Mouse (Mus musculus) midbrain, embryonic 14.5 days (tissue): ENCODE measurements around the gene Prkar1a. TPM values are rescaled to one million over a fixed set of nuclear protein-coding genes. Genes with fewer than 3 reads are reported as not detected.

Experiments
- ATAC-seq: fragments of 200-750 bp; cut with Nextera tagmentation; 2 replicates; pipeline ENCODE4 v1.8.0; 2017; ENCODE audit warnings: moderate number of reproducible peaks, moderate library complexity; ENCODE audit not compliant: low FRiP score, low TSS enrichment
- DNase-seq: peaks from one replicate; pipeline ENCODE4 v3.0.0-alpha.2; 2015
- H3K27ac ChIP-seq: fragments of 300-500 bp; sonication (generic); replicated peaks from 2 replicates; pipeline ENCODE4 v1.5.1; 2014; ENCODE audit warnings: mild to moderate bottlenecking, low read depth, low read length, moderate library complexity
- H3K27me3 ChIP-seq: fragments of 300-500 bp; sonication (generic); 2 replicates; pipeline ENCODE4 v1.6.1; 2014; ENCODE audit warnings: low read length, control low read depth, mixed read lengths; ENCODE audit not compliant: control insufficient read depth, insufficient read depth
- H3K36me3 ChIP-seq: fragments of 300-500 bp; sonication (generic); 2 replicates; pipeline ENCODE4 v1.6.1; 2014; ENCODE audit warnings: low read length, control low read depth; ENCODE audit not compliant: control insufficient read depth, insufficient read depth
- H3K4me1 ChIP-seq: fragments of 300-500 bp; sonication (generic); 2 replicates; pipeline ENCODE4 v1.6.1; 2014; ENCODE audit warnings: mild to moderate bottlenecking, antibody characterized with exemption, low read length, control low read depth; ENCODE audit not compliant: control insufficient read depth, insufficient read depth
- H3K4me2 ChIP-seq: fragments of 300-500 bp; sonication (generic); 2 replicates; pipeline ENCODE4 v1.6.1; 2014; ENCODE audit warnings: mild to moderate bottlenecking, low read length, moderate library complexity
- H3K4me3 ChIP-seq: fragments of 300-500 bp; sonication (generic); replicated peaks from 2 replicates; pipeline ENCODE4 v1.5.1; 2014; ENCODE audit warnings: low read depth, low read length
- H3K9ac ChIP-seq: fragments of 300-500 bp; sonication (generic); replicated peaks from 2 replicates; pipeline ENCODE4 v1.6.1; 2014; ENCODE audit warnings: mild to moderate bottlenecking, low read length, moderate library complexity
- H3K9me3 ChIP-seq: fragments of 300-500 bp; sonication (generic); 2 replicates; pipeline ENCODE4 v1.6.1; 2016; ENCODE audit warnings: low read length, control low read depth, mixed read lengths; ENCODE audit not compliant: control insufficient read depth
- WGBS: fragments of 180-500 bp; shearing (Covaris S2); extraction: QIAGEN DNeasy Blood & Tissue Kit; methylation state at CpG from one replicate; pipeline ENCODE4 v1.1.7; 2014; 5-methylcytosine and 5-hydroxymethylcytosine counted together
- polyA plus RNA-seq: library from polyadenylated mRNA; unstranded; fragments of >200 nt; fragmentation: Nextera tagmentation; extraction: Ambion mirVana; gene quantifications from 2 replicates; pipeline ENCODE4 v1.2.1, GENCODE M21; 2014

Gene Prkar1a
- polyA plus RNA-seq, 1 experiment from 2014 or later = 582 TPM

DNA sequence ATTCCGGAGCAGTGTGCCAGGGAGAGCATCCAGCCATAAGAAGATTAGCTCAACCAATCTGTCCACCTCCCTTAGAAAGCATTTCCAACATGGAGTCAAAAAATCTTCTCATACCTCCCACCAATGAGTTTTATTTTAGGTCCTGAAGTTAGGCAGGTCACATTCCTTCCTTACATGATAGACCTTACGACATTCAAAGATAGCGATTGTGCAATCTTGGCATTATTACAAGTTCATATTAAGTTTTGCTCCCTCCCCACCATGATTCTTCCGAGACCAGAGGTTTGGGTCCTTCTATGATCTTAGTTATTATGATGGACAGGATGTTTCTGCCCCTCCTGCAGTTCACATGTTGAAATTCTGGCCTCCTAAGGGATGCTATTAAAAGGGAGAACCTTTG is 40.3 kb downstream of the Prkar1a start:
- no peak overlapping the region for H3K4me3 ChIP-seq
- no peaks in the 10 kb centered on the region for H3K4me1 ChIP-seq
- 89% methylated on average over 4 of the region's 4 CpGs for WGBS
- H3K27ac ChIP-seq = no peak overlapping the region
- H3K9me3 ChIP-seq = no peaks in the 10 kb centered on the region
- no peak for DNase-seq
- H3K9ac ChIP-seq = no peak overlapping the region
- H3K36me3 ChIP-seq = no peaks in the 10 kb centered on the region
- ATAC-seq = no peak
- H3K27me3 ChIP-seq = no peaks in the 10 kb centered on the region
- no peak overlapping the region for H3K4me2 ChIP-seq

DNA sequence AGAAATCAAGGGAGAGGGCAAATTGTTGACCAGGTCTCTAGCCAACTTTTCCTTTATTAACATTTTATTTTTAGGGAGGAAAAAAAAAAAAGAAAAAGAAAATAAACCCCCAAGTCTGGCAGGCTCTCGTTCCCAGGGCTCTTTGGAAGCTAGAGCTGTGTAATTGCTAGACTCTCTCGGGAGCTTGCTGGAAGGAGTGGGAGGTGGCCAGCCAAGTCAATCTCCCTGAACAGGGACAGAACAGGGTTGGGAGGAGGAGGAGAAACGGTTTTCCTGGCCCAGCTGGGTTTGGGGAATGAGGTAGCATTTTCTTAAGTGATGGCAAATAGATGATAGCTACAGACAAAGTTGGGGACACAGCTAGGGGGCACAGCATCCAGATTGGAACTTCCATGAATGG is 43.5 kb downstream of the Prkar1a start:
- no peak overlapping the region for H3K4me3 ChIP-seq
- no peaks in the 10 kb centered on the region for H3K4me1 ChIP-seq
- H3K27me3 ChIP-seq = no peaks in the 10 kb centered on the region
- DNase-seq (no peak), ATAC-seq (no peak)
- no peak overlapping the region for H3K27ac ChIP-seq
- no peaks in the 10 kb centered on the region for H3K9me3 ChIP-seq
- 27% methylated on average over 3 of the region's 3 CpGs for WGBS
- no peaks in the 10 kb centered on the region for H3K36me3 ChIP-seq
- H3K9ac ChIP-seq = no peak overlapping the region
- H3K4me2 ChIP-seq = no peak overlapping the region

DNA sequence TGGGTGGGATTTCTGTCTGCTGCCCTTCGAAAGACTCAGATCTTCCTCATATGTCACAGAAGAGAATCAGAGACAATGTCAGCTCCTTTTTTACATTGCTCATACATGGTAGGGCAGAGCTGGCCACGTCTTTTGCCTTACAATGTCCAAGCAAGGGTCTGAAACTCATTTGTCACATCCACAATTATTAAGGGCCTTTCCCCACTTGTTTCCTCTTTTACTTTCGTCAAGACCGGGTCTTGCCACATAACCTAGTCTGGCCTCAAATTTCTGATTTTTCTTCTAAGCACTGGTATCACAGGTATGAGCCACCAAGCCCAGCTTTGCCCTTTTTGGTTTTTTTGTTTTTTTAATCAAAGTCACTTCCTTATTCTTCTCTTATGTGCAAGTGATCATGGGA is 47.3 kb downstream of the Prkar1a start:
- no peaks in the 10 kb centered on the region for H3K4me1 ChIP-seq
- no peak overlapping the region for H3K4me2 ChIP-seq
- H3K9ac ChIP-seq = no peak overlapping the region
- H3K36me3 ChIP-seq = no peaks in the 10 kb centered on the region
- 88% methylated on average over 4 of the region's 4 CpGs for WGBS
- H3K27me3 ChIP-seq = no peaks in the 10 kb centered on the region
- H3K27ac ChIP-seq = no peak overlapping the region
- no peaks in the 10 kb centered on the region for H3K9me3 ChIP-seq
- no peak overlapping the region for H3K4me3 ChIP-seq
- DNase-seq (no peak), ATAC-seq (no peak)

DNA sequence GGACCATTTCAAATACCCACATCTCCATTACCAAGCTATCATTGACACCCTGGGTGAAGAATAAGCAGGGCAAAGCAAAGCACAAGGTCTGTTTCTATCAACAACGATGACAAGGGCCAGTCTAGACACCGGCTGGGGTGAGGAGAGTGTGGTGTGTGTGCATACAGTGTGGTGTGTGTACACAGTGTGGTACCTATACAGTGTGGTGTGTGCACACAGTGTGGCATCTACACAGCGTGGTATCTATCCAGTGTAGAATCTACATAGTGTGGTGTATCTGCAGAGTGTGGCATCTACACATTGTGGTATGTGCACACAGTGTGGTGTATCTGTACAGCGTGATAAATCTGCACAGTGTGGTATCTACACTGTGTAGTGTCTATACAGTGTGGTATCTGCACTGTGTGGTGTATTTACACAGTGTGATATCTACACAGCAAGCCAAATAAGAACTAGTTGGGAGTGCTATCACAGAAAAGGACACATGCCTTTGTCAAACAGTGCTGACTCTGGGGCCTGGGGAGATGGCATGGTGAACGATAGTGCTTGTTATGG is 48.0 kb downstream of the Prkar1a start:
- Histone ChIP-seq H3K36me3 (no peaks in the 10 kb centered on the region), H3K4me2 (no peak overlapping the region), H3K4me1 (no peaks in the 10 kb centered on the region), H3K4me3 (no peak overlapping the region), H3K27ac (no peak overlapping the region), H3K27me3 (no peaks in the 10 kb centered on the region), H3K9ac (no peak overlapping the region), H3K9me3 (no peaks in the 10 kb centered on the region)
- ATAC-seq (no peak), DNase-seq (no peak)
- WGBS = 90% methylated on average over 5 of the region's 5 CpGs

DNA sequence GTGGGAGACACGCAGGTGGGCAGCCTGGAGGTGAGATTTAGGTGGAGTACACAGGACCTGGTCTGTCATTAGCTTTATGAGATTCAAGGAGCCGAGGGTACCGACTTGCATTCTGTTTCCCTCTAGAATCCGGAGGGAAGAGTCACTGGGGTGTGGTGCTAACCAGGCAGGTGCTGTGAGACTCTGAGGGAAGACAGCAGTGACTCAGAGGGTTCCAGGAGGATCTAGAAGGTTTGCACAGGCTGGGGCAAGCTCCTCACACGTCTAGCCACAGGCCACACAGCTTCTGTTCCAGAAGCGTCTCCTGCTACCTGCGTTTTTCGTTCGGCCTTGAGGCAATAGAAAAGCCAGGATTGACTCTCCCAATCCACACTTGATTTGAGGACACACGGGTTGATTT is 49.5 kb downstream of the Prkar1a start:
- Histone ChIP-seq H3K4me1 (no peaks in the 10 kb centered on the region), H3K27me3 (no peaks in the 10 kb centered on the region), H3K4me2 (no peak overlapping the region), H3K36me3 (no peaks in the 10 kb centered on the region), H3K27ac (no peak overlapping the region), H3K4me3 (no peak overlapping the region), H3K9me3 (no peaks in the 10 kb centered on the region), H3K9ac (no peak overlapping the region)
- DNase-seq = no peak
- 90% methylated on average over 10 of the region's 10 CpGs for WGBS
- ATAC-seq = no peak

DNA sequence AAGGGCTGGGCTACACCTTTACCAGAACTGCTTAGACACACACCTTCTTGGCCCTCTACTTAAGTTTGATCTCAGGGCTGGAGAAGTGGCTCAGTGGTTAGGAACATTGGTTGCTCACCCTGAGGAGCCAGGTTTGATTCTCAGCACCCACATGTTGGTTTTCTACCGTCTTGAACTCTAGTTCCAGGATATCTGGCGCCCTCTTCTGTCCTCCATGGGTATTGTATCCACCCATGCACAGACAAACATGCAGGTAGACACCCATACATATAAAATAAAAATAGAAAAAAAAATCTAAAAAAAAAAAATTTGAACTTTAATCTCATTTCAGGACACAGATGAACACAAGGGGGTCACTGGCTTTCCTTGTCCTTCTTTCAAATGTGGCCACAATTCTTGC is 50.6 kb downstream of the Prkar1a start:
- no peaks in the 10 kb centered on the region for H3K4me1 ChIP-seq
- ATAC-seq (no peak), DNase-seq (no peak)
- H3K27me3 ChIP-seq = no peaks in the 10 kb centered on the region
- no peak overlapping the region for H3K9ac ChIP-seq
- H3K4me2 ChIP-seq = no peak overlapping the region
- no peaks in the 10 kb centered on the region for H3K9me3 ChIP-seq
- H3K4me3 ChIP-seq = no peak overlapping the region
- WGBS = 61% methylated on average over 2 of the region's 2 CpGs
- H3K36me3 ChIP-seq = no peaks in the 10 kb centered on the region
- no peak overlapping the region for H3K27ac ChIP-seq

DNA sequence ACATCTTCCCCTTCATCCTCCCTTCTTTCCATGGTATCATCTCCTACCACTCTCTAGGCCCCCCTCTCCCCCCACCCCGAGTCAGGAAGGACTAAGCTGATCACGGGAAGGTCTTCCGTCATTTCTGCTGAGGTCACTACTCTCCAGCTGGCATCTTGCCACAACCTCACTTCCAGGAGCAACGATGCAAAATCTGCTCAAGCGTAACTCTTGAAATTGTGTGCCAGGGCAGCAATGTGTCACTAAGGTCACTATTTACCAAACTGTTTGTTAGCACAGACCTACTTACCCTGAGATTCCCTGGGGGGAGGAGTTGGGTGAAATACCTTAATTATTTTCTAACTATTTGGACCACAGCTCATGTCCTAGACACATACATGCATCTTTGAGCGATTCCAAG is 51.6 kb downstream of the Prkar1a start:
- no peak overlapping the region for H3K4me3 ChIP-seq
- no peaks in the 10 kb centered on the region for H3K9me3 ChIP-seq
- WGBS = 84% methylated on average over 6 of the region's 6 CpGs
- no peak overlapping the region for H3K9ac ChIP-seq
- no peaks in the 10 kb centered on the region for H3K4me1 ChIP-seq
- ATAC-seq (no peak), DNase-seq (no peak)
- no peaks in the 10 kb centered on the region for H3K36me3 ChIP-seq
- no peaks in the 10 kb centered on the region for H3K27me3 ChIP-seq
- H3K27ac ChIP-seq = no peak overlapping the region
- no peak overlapping the region for H3K4me2 ChIP-seq

DNA sequence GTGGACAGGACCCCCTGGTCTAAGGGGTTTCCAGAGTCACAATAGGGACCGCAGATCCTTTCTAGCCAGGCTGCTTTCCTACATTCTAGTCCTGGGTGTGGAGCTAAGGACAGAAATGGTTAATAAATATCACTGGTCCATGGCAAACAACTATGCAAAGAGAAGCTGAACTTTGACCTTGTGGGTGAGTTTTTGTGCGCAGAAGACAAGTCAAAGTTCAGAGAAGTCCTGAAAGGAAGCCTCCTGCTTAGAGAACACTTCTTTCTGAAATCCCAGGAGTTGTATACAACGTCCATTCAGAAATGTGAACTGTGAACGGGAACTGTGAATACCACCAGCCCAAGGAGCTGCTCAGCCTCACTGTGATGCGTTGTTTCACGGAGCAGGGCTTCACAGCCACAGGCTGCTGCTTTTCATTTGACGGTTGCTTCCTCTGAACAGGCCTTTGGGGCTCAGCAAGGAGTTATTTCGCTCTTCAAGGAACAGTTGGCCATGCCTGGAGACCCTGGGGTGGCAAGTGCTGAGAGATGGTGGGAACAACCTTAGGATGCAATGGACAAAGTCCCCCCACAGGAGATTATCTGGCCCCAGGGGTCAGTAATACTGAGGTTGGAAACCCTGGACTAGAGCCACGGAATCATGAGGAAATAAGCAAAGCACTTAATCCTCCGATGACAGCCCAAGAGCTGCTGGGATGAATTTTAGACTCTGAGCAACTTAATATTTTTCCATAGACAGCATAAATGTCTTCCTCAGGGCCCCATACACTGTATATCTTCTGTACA is 53.0 kb downstream of the Prkar1a start:
- no peak overlapping the region for H3K27ac ChIP-seq
- H3K9ac ChIP-seq = no peak overlapping the region
- H3K4me1 ChIP-seq = no peaks in the 10 kb centered on the region
- H3K4me2 ChIP-seq = no peak overlapping the region
- DNase-seq (no peak), ATAC-seq (no peak)
- no peaks in the 10 kb centered on the region for H3K27me3 ChIP-seq
- H3K4me3 ChIP-seq = no peak overlapping the region
- no peaks in the 10 kb centered on the region for H3K36me3 ChIP-seq
- no peaks in the 10 kb centered on the region for H3K9me3 ChIP-seq
- 55% methylated on average over 10 of the region's 10 CpGs for WGBS

DNA sequence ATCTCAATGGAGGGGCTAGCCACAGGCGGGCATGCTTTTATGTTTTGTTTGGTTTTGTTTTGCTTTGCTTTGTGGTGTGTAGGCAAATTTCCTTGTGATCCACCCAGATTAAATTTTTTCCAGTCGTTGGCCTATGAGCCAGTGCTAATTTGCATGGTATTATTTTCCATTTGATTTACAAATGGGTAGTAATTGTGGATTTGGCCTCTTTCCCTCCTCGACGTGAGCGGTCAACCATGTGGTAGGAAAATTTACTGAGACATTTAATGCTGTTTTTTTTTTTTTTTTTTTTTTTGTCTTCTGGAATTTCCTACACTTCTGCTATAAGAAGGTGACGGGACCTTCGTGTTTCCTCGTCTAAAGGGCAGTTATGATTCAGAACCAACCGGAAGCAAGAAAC is 54.6 kb downstream of the Prkar1a start:
- no peaks in the 10 kb centered on the region for H3K9me3 ChIP-seq
- H3K9ac ChIP-seq = no peak overlapping the region
- H3K4me1 ChIP-seq = no peaks in the 10 kb centered on the region
- no peak overlapping the region for H3K27ac ChIP-seq
- WGBS = 82% methylated on average over 9 of the region's 9 CpGs
- ATAC-seq (no peak), DNase-seq (no peak)
- no peaks in the 10 kb centered on the region for H3K36me3 ChIP-seq
- no peak overlapping the region for H3K4me2 ChIP-seq
- no peak overlapping the region for H3K4me3 ChIP-seq
- H3K27me3 ChIP-seq = no peaks in the 10 kb centered on the region
